Mouse (Mus musculus) natural killer cell, adult 2 months (primary cell): ENCODE measurements around the gene Olfr1295.

ENCODE experiments used
- DNase-seq, 2 experiments: peaks; one replicate each; pipeline ENCODE4 v3.0.0; 2022; ENCODE audit warnings: low spot score in 2 of 2

Gene Olfr1295

DNA sequence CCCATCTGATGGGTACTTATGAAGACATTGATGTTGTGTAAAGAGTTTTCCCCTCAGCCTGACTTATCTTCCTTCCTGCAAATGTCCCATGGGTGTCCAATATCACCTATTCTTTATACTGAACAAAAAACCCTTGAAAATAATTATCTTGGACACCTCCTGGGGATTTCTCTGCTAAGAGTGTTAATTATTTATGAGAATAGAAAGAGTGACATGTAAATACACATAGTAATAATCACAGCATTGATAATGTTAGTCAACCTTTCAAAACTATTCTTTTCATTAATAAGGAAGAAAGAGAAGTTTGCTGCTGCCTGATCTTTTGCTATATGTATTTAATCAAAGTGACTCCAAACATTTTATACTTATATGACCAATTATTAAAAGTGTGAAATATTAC is at the start of gene Olfr1295:
TSS of gene Olfr1295 (minus strand) at position 101 of the 400 bp plus-strand sequence.
- DNase-seq, result no peak

DNA sequence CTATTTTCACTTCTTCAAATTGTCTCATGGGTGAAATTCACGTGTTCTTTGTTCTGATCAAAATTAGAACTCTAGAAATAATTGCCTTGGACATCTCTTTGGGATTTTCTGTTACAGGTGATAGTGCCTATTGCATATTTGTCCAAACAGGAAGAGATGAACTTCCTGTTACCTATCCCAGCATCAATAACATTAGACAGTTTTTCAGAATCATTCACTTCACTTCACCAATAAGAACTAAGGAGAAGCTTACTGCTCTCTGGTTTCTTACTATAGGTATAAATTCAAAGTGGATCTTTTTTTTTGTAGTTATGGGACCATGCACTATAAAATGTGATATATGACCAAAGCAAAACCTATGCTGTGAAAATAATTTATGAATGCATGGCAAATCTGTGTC is 29.3 kb downstream of the Olfr1295 start, which contains the start of gene Olfr1294:
TSS of gene Olfr1294 (minus strand) at position 101 of the 400 bp plus-strand sequence.
- DNase-seq, result no peak

DNA sequence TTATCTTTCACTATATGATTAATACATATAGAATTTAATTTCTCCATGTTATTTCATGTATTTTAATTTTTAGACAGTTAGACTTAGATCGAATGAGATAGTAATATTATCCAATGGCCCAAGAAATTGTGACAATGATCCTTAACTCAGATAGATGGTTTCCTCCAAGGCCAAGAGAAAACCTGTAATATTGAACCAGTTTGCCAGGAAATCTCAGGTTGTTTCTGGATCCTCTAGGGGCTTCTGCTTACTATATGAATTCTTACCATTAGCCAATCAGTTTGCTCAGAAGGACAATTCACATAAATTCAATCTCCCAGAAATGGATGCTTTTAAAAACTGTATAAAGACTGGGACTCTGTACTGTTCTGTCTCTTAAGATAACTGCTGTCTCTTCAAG is 44.6 kb downstream of the Olfr1295 start, which contains the start of gene Olfr1293-ps:
TSS of gene Olfr1293-ps (plus strand) at position 301 of the 400 bp plus-strand sequence.
- DNase-seq, result no peak

GRCm38 (mm10) chr2:111517451-111517850 is 52.0 kb downstream of the Olfr1295 start:
- DNase-seq, result no peak
